Mouse (Mus musculus) bone marrow, adult 2 months (tissue): Measurements from ENCODE around the gene Sult2a4. TPM values are rescaled to one million over a fixed set of nuclear protein-coding genes. Genes with fewer than 3 reads are reported as not detected.
"Not testable (repeated sequence)": the region's sequence is repeated elsewhere in the genome, so short reads cannot be mapped to it uniquely, and the experiment has no call there.

Experiments used
- H3K27ac ChIP-seq: fragments of 200-500 bp; 2 replicates; pipeline ENCODE4 v1.5.1; 2012; ENCODE audit warnings: low read depth, mild to moderate bottlenecking, control low read depth, inconsistent platforms, low read length; ENCODE audit not compliant: control insufficient read depth, poor library complexity, insufficient read depth
- H3K4me1 ChIP-seq: fragments of 200-500 bp; 2 replicates; pipeline ENCODE4 v1.6.1; 2011; ENCODE audit warnings: low read length; ENCODE audit not compliant: control insufficient read depth, insufficient read depth
- H3K4me3 ChIP-seq: fragments of 200-500 bp; replicated peaks from 2 replicates; pipeline ENCODE3; 2011; ENCODE audit warnings: mild to moderate bottlenecking, low read depth, low read length, control low read depth; ENCODE audit not compliant: control insufficient read depth
- CTCF ChIP-seq: fragments of 200-500 bp; IDR thresholded peaks from 2 replicates; pipeline ENCODE4 v1.5.1; 2011; ENCODE audit warnings: low read length, control low read depth; ENCODE audit not compliant: control insufficient read depth, insufficient read depth
- POLR2A ChIP-seq: fragments of 200-500 bp; IDR thresholded peaks from 2 replicates; pipeline ENCODE4 v1.6.1; 2011; ENCODE audit warnings: low read depth, mild to moderate bottlenecking, control low read depth, low read length, borderline replicate concordance; ENCODE audit not compliant: control insufficient read depth
- WGBS: fragments of 180-500 bp; shearing (Covaris S2); methylation state at CpG from one replicate; pipeline ENCODE4 v1.1.7; 2018; 5-methylcytosine and 5-hydroxymethylcytosine counted together
- polyA plus RNA-seq: library from polyadenylated mRNA; stranded (reverse); fragments of >200 nt; gene quantifications from 2 replicates; pipeline ENCODE4 v1.2.4, GENCODE M21; 2011; ENCODE audit warnings: low replicate concordance; ENCODE audit not compliant: missing spikeins, insufficient read depth, insufficient read length

Gene Sult2a4
- not detected in 2 replicates for polyA plus RNA-seq

- not testable (repeated sequence) for H3K4me3 ChIP-seq, H3K4me1 ChIP-seq, H3K27ac ChIP-seq
- 82% methylated on average over 6 of the region's 6 CpGs for WGBS
These were observed at the start of gene Sult2a4 for GRCm38 (mm10) chr7:13989507-13989906. Sult2a4 (minus strand) TSS chr7:13989607.

- H3K27ac ChIP-seq, H3K4me3 ChIP-seq, H3K4me1 ChIP-seq: not testable (repeated sequence)
These were observed 41.4 kb upstream of the Sult2a4 start for GRCm38 (mm10) chr7:14030831-14031230.

GRCm38 (mm10) chr7:14013083-14013482 is 23.7 kb upstream of the Sult2a4 start:
- TF ChIP-seq CTCF = no peak
- TF ChIP-seq POLR2A = no peak
- 85% methylated on average over 8 of the region's 8 CpGs for WGBS
- Histone ChIP-seq H3K27ac (no peak overlapping the region), H3K4me1 (no peaks in the 10 kb centered on the region), H3K4me3 (no peak overlapping the region)

- H3K4me1 ChIP-seq, H3K4me3 ChIP-seq, H3K27ac ChIP-seq: not testable (repeated sequence)
These were observed 21.3 kb upstream of the Sult2a4 start for GRCm38 (mm10) chr7:14010686-14011085.

Other genes with a start within 250 kb of the Sult2a4 start
- not detected in 2 replicates for gene Sult2a1, start 152.2 kb downstream of the Sult2a4 start, polyA plus RNA-seq
- not detected in 2 replicates for gene Sult2a3, start 133.4 kb upstream of the Sult2a4 start, polyA plus RNA-seq